Mouse (Mus musculus) lung, postnatal 36 days (tissue): ENCODE measurements around the gene Lamb1.
A peak's percentile ranks its signal among the peaks of the same experiment; 100 is the strongest.

Experiments
- DNase-seq: peaks from one replicate; pipeline ENCODE4 v3.0.0; 2022; ENCODE audit warnings: mixed read lengths

The Lamb1 gene

DNA sequence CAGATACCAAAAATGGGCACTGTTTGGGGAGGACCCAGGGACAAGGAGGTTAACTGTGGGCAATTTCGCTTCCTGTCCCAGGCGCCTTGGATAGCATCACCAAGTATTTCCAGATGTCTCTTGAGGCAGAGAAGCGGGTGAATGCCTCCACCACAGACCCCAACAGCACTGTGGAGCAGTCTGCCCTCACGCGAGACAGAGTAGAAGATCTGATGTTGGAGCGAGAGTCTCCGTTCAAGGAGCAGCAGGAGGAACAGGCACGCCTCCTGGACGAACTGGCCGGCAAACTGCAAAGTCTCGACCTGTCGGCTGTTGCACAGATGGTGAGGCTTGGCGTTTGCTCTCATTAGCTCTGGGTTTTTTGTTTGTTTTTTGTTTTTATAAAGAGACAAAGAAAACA is 55.8 kb downstream of the Lamb1 start:
- no peak for DNase-seq

GRCm38 (mm10) chr12:31321532-31321931 is 56.5 kb downstream of the Lamb1 start:
- peak; percentile 21 for DNase-seq

DNA sequence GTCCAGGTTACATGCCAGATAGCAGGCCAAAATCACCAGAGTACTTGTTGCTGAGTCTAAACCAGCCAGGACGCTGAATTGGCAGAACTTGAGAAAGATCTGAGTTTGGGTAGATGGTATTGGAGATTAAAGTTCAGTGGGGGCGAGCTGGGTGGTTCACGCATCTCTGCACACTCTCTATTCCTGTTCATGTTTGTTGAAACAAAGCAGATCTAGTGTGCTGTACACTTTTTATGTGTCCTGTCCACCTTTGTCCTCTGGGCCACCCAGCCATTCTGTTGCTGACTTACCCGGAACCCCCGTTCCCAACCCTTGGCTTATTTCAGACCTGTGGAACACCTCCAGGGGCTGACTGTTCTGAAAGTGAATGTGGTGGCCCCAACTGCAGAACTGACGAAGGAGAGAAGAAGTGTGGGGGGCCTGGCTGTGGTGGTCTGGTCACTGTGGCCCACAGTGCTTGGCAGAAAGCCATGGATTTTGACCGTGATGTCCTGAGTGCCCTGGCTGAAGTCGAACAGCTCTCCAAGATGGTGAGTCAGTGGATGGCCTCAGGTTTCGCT is 58.2 kb downstream of the Lamb1 start:
- DNase-seq = no peak

- DNase-seq = no peak
Observed at GRCm38 (mm10) chr12:31327139-31327538, 62.1 kb downstream of the Lamb1 start.

DNA sequence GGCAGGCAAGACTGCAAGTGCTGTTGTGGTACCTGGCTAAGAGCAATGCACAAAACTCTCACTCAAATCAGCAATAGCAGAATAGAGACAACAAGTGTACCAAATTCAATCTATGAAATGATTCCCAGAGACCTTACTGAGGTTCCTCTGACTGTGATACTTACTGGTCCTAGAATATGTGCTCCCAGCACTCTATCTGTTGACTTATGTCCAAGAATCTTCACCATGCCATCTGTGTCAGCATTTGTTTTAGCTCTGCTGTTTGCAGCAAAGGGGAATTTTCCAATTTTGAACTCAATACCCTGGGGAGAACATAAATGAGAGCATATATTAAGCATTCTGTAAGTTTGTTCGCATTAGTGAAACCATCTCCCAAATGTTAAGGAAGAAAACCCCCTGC is 68.2 kb downstream of the Lamb1 start:
- no peak for DNase-seq

DNA sequence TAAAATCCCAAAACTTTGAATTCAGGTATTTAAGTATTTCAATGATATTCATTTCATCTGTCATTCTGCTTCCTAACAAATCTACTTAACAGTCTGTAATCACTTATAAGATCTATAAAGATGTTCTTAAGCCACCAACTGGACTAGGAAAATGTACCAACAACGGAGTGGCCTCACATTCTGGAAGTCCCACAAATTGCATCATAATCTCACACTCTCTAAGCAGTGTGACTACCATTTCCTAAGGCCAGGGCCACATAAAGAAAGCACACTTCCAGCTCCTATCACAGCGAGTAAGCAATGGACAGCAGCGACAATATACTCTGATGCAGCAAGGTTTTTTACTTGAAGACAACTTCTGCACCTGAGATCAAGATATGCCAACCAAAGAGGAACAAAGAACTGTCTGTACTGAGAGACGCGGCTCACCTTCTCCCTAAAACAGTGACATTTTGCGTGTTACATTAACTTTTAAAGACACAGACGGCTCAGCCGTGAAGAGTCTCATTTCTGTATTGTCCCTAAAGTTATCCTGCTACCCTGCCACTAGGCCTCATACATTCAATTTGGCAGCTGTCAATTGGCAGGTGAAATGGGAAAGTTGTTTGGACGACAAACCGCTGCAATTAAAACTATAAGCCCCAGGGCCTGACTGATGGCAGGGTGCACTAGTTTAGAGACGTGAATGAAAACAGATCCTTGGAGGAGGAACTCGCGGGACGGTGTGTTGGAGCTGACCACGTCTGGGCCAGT is 85.3 kb downstream of the Lamb1 start:
- peak; percentile 6 for DNase-seq

DNA sequence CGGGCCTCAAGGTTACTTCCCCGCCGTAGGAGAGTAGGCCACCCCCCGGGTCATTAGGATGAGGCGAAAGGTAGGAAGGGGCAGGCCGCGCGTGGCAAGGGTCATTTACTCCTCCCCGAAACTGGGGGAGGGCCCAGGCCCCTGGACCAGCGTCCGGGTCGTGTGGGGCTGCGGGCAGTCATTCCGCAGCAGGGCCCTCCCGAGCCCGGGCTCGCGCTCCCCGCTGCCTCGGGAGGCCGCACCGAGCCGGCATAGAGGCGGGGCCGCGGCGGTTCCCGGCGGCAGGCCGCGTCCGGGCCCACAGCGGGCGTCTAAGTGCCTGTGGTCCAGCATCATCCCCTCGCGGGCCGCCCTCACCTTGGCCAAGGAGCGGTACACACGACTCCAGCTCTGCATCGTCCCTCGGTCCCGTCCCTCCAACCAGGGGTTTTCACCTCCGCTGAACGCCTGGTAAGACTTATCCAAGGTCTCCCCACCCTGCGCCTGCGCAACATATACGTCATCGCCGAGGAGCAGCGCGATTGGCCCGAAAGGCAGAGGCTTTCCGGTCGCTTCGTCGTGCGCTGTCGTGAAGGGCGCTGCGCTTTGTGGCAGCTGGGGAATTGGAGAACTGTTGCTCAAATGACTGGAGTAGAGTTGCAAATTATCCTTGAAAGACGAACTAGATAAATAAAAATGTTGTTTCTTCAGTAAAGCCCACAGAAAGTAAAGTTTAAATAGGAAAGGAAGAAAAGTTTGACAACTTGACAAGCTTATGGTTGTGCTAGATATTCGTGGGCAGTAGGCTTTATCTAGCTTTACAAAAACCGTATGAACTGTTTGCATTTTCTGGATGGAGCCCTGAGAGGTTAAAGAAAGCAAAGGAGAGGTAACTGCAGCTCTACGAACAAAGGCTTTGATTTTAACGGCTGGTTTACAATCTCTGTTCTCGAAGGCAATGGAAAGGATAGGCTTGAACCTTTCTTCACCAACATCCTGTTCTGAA is 86.2 kb downstream of the Lamb1 start, which contains the start of gene Dld:
Gene Dld (minus strand): TSS at position 510 of the 985 bp plus-strand sequence.
- DNase-seq = peak; percentile 98

DNA sequence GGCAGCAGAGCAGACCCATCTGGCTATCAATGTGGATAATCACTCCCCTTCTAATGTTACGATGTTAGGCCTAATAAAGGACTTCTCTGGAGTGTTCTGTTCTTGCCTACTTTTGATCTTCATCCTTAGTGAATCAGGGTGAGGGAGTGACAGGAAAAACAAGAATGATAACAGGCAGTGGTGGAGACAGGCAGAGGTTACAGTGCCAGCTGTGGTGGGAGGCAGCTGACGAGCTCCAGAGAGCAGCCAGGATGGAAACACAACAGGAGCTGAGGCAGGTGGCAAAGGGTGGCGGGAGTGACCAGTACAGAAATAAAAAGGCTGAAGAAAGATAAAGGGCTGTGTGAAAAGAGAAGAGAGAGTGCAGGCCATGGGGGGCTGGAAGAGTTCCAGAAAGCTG is 101.4 kb downstream of the Lamb1 start:
- DNase-seq = no peak

GRCm38 (mm10) chr12:31367721-31368120 is 102.7 kb downstream of the Lamb1 start:
- no peak for DNase-seq

- DNase-seq = no peak
Observed at GRCm38 (mm10) chr12:31369118-31369517, 104.1 kb downstream of the Lamb1 start.

DNA sequence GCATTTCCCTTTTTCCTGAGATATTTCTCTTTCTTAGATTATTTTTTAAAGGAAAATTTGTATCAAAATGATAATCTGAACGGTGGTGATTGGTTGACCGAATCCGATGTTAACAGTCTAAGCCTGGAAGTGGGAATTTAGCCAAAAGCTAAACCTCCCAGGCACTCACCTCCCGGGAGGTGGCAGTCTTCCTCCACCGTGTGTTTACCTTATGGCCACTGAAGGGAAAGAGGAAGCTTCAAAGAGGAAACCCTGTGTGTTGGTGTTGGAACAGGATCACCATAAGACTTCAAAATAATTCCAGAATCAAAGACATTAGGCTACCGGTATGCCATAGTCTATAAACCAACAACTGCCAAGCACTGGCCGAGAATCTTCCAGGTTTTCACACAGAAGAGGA is 104.6 kb downstream of the Lamb1 start:
- peak; percentile 5 for DNase-seq

GRCm38 (mm10) chr12:31374603-31375282 is 109.7 kb downstream of the Lamb1 start:
- peak; percentile 88 for DNase-seq

DNA sequence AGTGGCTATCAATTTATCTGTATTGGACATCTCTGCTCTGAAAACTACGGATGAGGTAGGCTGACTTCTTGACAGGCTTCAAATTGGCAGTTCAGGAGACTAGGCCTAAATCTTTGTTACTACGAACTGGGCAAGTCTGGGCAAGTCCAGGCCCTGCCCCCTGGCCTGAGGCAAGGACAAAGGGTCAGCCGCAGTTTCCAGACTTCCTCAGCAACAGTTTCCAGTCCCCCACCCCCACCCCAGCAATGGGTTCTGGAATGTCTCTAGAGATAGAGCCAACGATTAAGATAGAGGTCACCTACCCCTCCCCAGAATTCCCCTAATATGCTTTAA is 110.2 kb downstream of the Lamb1 start:
- DNase-seq = no peak

- peak; percentile 15 for DNase-seq
Observed at GRCm38 (mm10) chr12:31376326-31376950, 111.4 kb downstream of the Lamb1 start.

- DNase-seq = peak; percentile 5
Observed at GRCm38 (mm10) chr12:31377241-31377640, 112.2 kb downstream of the Lamb1 start.
